Mouse (Mus musculus) liver, embryonic 13.5 days (tissue): ENCODE data around the gene Mamdc4. TPM values are rescaled to one million over a fixed set of nuclear protein-coding genes. Genes with fewer than 3 reads are reported as not detected.

Source experiments
- ATAC-seq: fragments of 200-750 bp; cut with Nextera tagmentation; 2 replicates; pipeline ENCODE4 v1.8.0; 2017; ENCODE audit warnings: low read depth, mild to moderate bottlenecking, moderate number of reproducible peaks, moderate library complexity
- DNase-seq: peaks from one replicate; pipeline ENCODE4 v3.0.0; 2022
- H3K27ac ChIP-seq: fragments of 300-500 bp; sonication (generic); 2 replicates; pipeline ENCODE4 v1.5.1; 2015; ENCODE audit warnings: moderate library complexity, mild to moderate bottlenecking, inconsistent platforms
- H3K27me3 ChIP-seq: fragments of 300-500 bp; sonication (generic); 2 replicates; pipeline ENCODE4 v1.6.1; 2015; ENCODE audit warnings: mild to moderate bottlenecking, inconsistent platforms
- H3K36me3 ChIP-seq: fragments of 300-500 bp; sonication (generic); 2 replicates; pipeline ENCODE4 v1.6.1; 2015; ENCODE audit warnings: mild to moderate bottlenecking, inconsistent platforms
- H3K4me1 ChIP-seq: fragments of 300-500 bp; sonication (generic); replicated peaks from 2 replicates; pipeline ENCODE4 v1.6.1; 2015; ENCODE audit warnings: inconsistent platforms
- H3K4me2 ChIP-seq: fragments of 300-500 bp; sonication (generic); 2 replicates; pipeline ENCODE4 v1.6.1; 2015; ENCODE audit warnings: inconsistent platforms, mild to moderate bottlenecking, moderate library complexity
- H3K4me3 ChIP-seq: fragments of 300-500 bp; sonication (generic); replicated peaks from 2 replicates; pipeline ENCODE4 v1.5.1; 2015; ENCODE audit warnings: mild to moderate bottlenecking, inconsistent platforms
- H3K9ac ChIP-seq: fragments of 300-500 bp; sonication (generic); 2 replicates; pipeline ENCODE4 v1.6.1; 2015; ENCODE audit warnings: mild to moderate bottlenecking, inconsistent platforms
- H3K9me3 ChIP-seq: fragments of 300-500 bp; sonication (generic); replicated peaks from 2 replicates; pipeline ENCODE4 v1.6.1; 2016; ENCODE audit warnings: inconsistent platforms
- WGBS: fragments of 180-500 bp; shearing (Covaris S2); methylation state at CpG from one replicate; pipeline ENCODE4 v1.1.7; 2015; ENCODE audit not compliant: insufficient replicate concordance; 5-methylcytosine and 5-hydroxymethylcytosine counted together
- polyA plus RNA-seq: library from polyadenylated mRNA; unstranded; fragments of >200 nt; fragmentation: Nextera tagmentation; extraction: Ambion mirVana; gene quantifications from 2 replicates; pipeline ENCODE4 v1.2.1, GENCODE M21; 2015

Gene Mamdc4
- polyA plus RNA-seq, 1 experiment from 2014 or later = 2.7 TPM

GRCm38 (mm10) chr2:25598749-25599148 lies 24.1 kb upstream of the Mamdc4 start:
- no peak overlapping the region for H3K9ac ChIP-seq
- H3K36me3 ChIP-seq = peaks cover 95% of the 10 kb centered on the region
- WGBS = 80% methylated on average over 1 of the region's 1 CpGs
- H3K4me3 ChIP-seq = no peak overlapping the region
- H3K9me3 ChIP-seq = no peaks in the 10 kb centered on the region
- H3K27me3 ChIP-seq = no peaks in the 10 kb centered on the region
- ATAC-seq = no peak
- H3K4me1 ChIP-seq = peaks cover 16% of the 10 kb centered on the region
- DNase-seq = no peak
- no peak overlapping the region for H3K4me2 ChIP-seq
- no peak overlapping the region for H3K27ac ChIP-seq

DNA sequence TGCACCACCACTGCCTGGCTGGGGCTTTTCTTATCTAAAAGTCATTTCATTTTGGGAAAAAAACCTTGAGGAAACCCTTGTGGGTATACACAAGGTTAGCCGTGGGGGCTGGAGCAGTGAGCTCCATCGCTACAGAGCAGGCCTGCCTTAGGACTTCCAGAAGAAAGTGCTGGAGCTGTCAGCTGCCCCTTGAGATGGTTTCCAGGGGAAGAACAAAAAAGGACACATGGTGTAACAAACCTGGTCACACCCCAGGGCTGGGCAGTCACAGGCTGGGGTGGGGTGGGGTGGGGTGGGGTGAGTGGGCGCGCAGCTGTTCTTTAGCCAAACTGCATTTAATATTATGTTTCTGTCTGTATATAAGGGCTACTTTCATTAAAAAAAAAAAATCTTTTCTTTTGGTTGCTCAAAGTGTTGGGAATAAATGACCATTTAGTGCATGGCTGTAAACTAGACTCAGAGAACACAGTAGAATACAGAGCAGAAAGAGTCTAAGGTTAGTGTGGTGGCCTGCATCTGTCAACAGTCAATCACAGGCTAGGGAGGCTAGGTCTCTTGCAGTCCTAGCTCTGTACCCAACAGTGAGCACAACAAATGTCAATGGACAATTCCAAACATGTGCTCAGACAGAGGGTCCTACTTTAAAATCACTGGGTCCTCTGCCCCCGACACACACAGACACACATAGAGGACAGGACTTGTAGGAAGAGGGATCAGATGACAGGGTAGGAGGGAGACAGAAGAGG lies 22.3 kb upstream of the Mamdc4 start:
- Histone ChIP-seq H3K27me3 (no peaks in the 10 kb centered on the region), H3K9ac (no peak overlapping the region), H3K4me3 (no peak overlapping the region), H3K9me3 (no peaks in the 10 kb centered on the region), H3K36me3 (peaks cover 95% of the 10 kb centered on the region), H3K27ac (no peak overlapping the region), H3K4me1 (peaks cover 16% of the 10 kb centered on the region), H3K4me2 (no peak overlapping the region)
- no peak for DNase-seq
- 88% methylated on average over 5 of the region's 5 CpGs for WGBS
- ATAC-seq = no peak

DNA sequence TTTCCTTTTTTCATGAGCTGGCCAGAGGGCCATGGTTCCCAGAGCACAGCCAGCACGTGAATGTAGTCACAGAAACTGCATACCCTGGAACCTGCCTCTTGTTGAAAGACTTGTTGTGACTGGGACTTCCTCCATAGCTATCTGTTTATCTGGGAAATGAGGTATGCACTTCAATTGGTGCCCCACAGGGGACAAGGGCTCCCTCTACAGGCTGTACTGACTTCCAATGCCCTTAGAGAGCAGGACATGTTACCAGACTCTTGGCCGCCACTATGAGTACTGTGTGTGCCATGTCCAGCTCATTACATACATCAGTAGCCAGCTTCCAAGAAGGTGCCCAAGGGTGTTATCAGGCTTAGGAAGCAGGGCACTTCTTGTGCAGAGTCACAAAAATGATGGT lies 17.2 kb upstream of the Mamdc4 start:
- peaks cover 88% of the 10 kb centered on the region for H3K36me3 ChIP-seq
- ATAC-seq (peak; percentile 41; the same call in 1 of the 2 replicates), DNase-seq (no peak)
- no peak overlapping the region for H3K4me2 ChIP-seq
- H3K9me3 ChIP-seq = no peaks in the 10 kb centered on the region
- H3K9ac ChIP-seq = no peak overlapping the region
- H3K27ac ChIP-seq = no peak overlapping the region
- H3K4me1 ChIP-seq = no peaks in the 10 kb centered on the region
- 69% methylated on average over 2 of the region's 2 CpGs for WGBS
- H3K27me3 ChIP-seq = no peaks in the 10 kb centered on the region
- no peak overlapping the region for H3K4me3 ChIP-seq

DNA sequence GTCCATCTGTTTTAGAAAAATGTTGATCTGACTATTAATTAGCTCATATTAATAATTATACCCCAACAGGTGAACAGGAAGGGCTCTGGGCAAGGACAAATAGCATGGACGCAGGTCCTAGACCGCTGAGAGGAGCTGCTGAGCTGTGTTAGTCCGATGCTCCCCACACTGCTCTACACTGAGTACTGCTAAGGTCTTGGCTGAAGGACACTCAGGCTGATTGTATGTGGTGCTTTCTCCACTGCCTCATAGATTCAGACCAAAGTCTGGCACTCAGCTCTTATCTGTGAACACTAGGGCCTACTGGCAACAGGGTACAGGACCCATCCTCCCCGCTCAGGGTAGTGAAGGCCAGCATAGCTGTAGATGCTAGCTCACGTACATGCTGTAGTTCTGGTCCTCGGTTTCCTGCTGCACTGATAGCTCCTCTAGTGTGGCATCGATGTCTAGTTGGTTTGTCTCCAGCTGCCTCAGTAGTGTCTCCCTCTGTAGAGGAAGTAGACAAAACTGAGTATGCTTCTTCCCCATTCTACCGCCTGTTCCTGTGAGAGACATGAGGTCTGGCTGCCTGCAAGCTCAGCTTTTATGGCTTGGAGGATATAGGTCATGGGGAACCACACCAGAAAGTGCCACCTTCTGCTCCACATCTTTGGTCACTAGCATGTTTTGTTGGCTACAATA lies 13.7 kb upstream of the Mamdc4 start:
- ATAC-seq (no peak), DNase-seq (no peak)
- H3K4me2 ChIP-seq = no peak overlapping the region
- H3K4me3 ChIP-seq = no peak overlapping the region
- no peaks in the 10 kb centered on the region for H3K27me3 ChIP-seq
- 0 out of 2 replicates have a peak, but pooled peaks cover 4% of the 10 kb centered on the region for H3K4me1 ChIP-seq
- WGBS = 73% methylated on average over 8 of the region's 8 CpGs
- H3K36me3 ChIP-seq = peaks cover 93% of the 10 kb centered on the region
- peak overlapping the region; percentile 37; the same call in 1 of the 2 replicates for H3K27ac ChIP-seq
- H3K9ac ChIP-seq = no peak overlapping the region
- H3K9me3 ChIP-seq = no peaks in the 10 kb centered on the region

GRCm38 (mm10) chr2:25587290-25587689 lies 12.6 kb upstream of the Mamdc4 start:
- Histone ChIP-seq H3K9me3 (no peaks in the 10 kb centered on the region), H3K27ac (no peak overlapping the region), H3K9ac (no peak overlapping the region), H3K36me3 (peaks cover 89% of the 10 kb centered on the region), H3K4me2 (no peak overlapping the region), H3K4me1 (peaks cover 15% of the 10 kb centered on the region), H3K27me3 (no peaks in the 10 kb centered on the region), H3K4me3 (no peak overlapping the region)
- no peak for DNase-seq
- ATAC-seq = no peak
- WGBS = 82% methylated on average over 8 of the region's 8 CpGs

DNA sequence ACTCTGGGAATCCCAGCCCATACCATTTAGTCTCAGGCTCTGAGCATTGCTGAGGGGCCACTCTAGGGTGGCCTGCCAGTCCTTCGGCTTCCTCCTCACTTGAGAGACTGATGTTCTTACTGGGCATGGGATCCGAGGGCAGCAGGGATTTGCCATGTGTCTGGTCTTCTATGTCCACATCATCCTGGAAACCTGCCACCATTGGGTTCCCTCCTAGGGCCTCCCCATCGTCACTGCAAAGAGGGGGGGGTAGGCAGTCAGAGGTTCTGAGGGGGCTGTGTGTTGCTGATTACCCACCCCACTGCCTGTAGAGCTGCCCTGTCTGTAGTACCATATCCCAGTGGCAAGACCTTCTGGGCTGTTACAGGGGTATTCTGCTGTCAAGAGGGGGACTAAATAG lies 11.0 kb upstream of the Mamdc4 start:
- ATAC-seq (no peak), DNase-seq (no peak)
- 69% methylated on average over 3 of the region's 3 CpGs for WGBS
- no peaks in the 10 kb centered on the region for H3K9me3 ChIP-seq
- peaks cover 31% of the 10 kb centered on the region for H3K4me1 ChIP-seq
- no peak overlapping the region for H3K9ac ChIP-seq
- no peak overlapping the region for H3K27ac ChIP-seq
- peaks cover 72% of the 10 kb centered on the region for H3K36me3 ChIP-seq
- no peak overlapping the region for H3K4me2 ChIP-seq
- H3K27me3 ChIP-seq = peaks cover 9% of the 10 kb centered on the region
- no peak overlapping the region for H3K4me3 ChIP-seq

GRCm38 (mm10) chr2:25584856-25585255 lies 10.2 kb upstream of the Mamdc4 start:
- H3K9ac ChIP-seq = no peak overlapping the region
- DNase-seq (no peak), ATAC-seq (no peak)
- H3K4me3 ChIP-seq = no peak overlapping the region
- H3K27me3 ChIP-seq = peaks cover 16% of the 10 kb centered on the region
- no peak overlapping the region for H3K4me2 ChIP-seq
- H3K27ac ChIP-seq = no peak overlapping the region
- peaks cover 37% of the 10 kb centered on the region for H3K4me1 ChIP-seq
- peaks cover 65% of the 10 kb centered on the region for H3K36me3 ChIP-seq
- 89% methylated on average over 4 of the region's 4 CpGs for WGBS
- H3K9me3 ChIP-seq = no peaks in the 10 kb centered on the region

DNA sequence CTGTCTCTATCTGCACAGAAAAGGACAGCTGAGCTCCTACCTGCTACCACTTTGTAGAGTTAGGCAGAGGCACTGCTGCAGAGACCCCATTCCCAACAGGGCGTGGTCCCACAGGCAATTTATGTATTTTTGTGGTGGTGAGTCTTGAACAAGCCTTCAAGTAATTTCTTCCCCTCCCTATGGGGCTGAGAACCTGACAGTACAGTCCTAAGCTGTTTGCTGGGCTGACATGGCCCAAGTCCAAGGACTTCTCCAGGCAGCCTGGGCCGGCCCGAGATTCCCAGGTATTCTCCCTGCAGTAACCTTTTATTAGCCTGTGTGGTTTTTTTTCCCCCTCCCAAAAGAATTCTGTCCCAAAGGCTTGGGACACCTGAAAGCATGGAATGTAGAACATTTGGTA lies 9.5 kb upstream of the Mamdc4 start:
- no peak overlapping the region for H3K27ac ChIP-seq
- no peak for ATAC-seq
- no peak overlapping the region for H3K4me3 ChIP-seq
- H3K4me1 ChIP-seq = peaks cover 44% of the 10 kb centered on the region
- H3K9me3 ChIP-seq = no peaks in the 10 kb centered on the region
- peaks cover 62% of the 10 kb centered on the region for H3K36me3 ChIP-seq
- 71% methylated on average over 3 of the region's 3 CpGs for WGBS
- H3K27me3 ChIP-seq = peaks cover 23% of the 10 kb centered on the region
- no peak for DNase-seq
- no peak overlapping the region for H3K9ac ChIP-seq
- no peak overlapping the region for H3K4me2 ChIP-seq

- Histone ChIP-seq H3K27ac (no peak overlapping the region), H3K4me3 (no peak overlapping the region), H3K36me3 (peaks cover 59% of the 10 kb centered on the region), H3K4me2 (no peak overlapping the region), H3K9ac (no peak overlapping the region), H3K9me3 (no peaks in the 10 kb centered on the region), H3K4me1 (peaks cover 50% of the 10 kb centered on the region), H3K27me3 (peaks cover 29% of the 10 kb centered on the region)
- ATAC-seq (no peak), DNase-seq (no peak)
- 58% methylated on average over 4 of the region's 4 CpGs for WGBS
Observed at GRCm38 (mm10) chr2:25583571-25583970, 8.9 kb upstream of the Mamdc4 start.

DNA sequence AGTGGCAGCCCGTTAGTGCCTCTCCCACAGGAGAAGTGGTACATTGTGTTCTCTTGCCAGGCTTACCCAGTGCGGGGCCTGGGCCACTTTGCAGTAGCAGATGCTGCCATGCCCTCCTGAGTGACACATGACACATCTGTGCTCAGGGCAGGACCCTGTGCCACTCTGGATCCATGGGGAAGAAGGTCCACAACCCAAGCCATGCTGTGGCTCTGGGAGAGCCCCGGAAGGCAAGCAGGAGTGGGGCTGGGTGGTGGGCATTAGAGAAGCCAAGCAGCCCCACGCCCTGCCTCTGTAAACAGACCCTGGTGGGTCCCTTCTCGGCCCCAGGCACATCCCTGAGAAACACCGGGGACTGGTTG lies 8.5 kb upstream of the Mamdc4 start:
- Histone ChIP-seq H3K27me3 (peaks cover 34% of the 10 kb centered on the region), H3K27ac (no peak overlapping the region), H3K4me3 (no peak overlapping the region), H3K4me2 (no peak overlapping the region), H3K4me1 (peaks cover 55% of the 10 kb centered on the region), H3K9ac (no peak overlapping the region), H3K9me3 (no peaks in the 10 kb centered on the region), H3K36me3 (peaks cover 54% of the 10 kb centered on the region)
- DNase-seq (no peak), ATAC-seq (no peak)
- WGBS = 75% methylated on average over 6 of the region's 6 CpGs

- no peak for ATAC-seq
- Histone ChIP-seq H3K27ac (no peak overlapping the region), H3K9me3 (no peaks in the 10 kb centered on the region), H3K4me1 (peaks cover 60% of the 10 kb centered on the region), H3K27me3 (peaks cover 39% of the 10 kb centered on the region), H3K9ac (no peak overlapping the region), H3K4me2 (no peak overlapping the region), H3K36me3 (peaks cover 49% of the 10 kb centered on the region), H3K4me3 (no peak overlapping the region)
- no peak for DNase-seq
- WGBS = 43% methylated on average over 12 of the region's 12 CpGs
Observed at GRCm38 (mm10) chr2:25582466-25583119, 7.9 kb upstream of the Mamdc4 start.
